Mouse (Mus musculus) heart, adult 2 months (tissue): ENCODE data around the gene Insr. TPM values are rescaled to one million over a fixed set of nuclear protein-coding genes. Genes with fewer than 3 reads are reported as not detected.

Experiments
- DNase-seq, 2 experiments: peaks; one replicate each; pipeline ENCODE4 v3.0.0; 2021
- H3K27ac ChIP-seq: fragments of 200-600 bp; 2 replicates; pipeline ENCODE4 v1.8.1; 2022
- H3K27me3 ChIP-seq: fragments of 200-500 bp; 2 replicates; pipeline ENCODE4 v1.6.1; 2012; ENCODE audit warnings: mild to moderate bottlenecking, low read length, inconsistent platforms, mixed read lengths; ENCODE audit not compliant: control insufficient read depth, insufficient read depth
- H3K36me3 ChIP-seq: fragments of 200-500 bp; 2 replicates; pipeline ENCODE4 v1.6.1; 2012; ENCODE audit warnings: low read length, inconsistent platforms; ENCODE audit not compliant: control insufficient read depth, insufficient read depth
- H3K4me1 ChIP-seq: fragments of 200-500 bp; 2 replicates; pipeline ENCODE4 v1.6.1; 2011; ENCODE audit warnings: low read length; ENCODE audit not compliant: control insufficient read depth, insufficient read depth
- H3K4me3 ChIP-seq: fragments of 200-600 bp; 2 replicates; pipeline ENCODE4 v1.8.1; 2022
- H3K79me2 ChIP-seq: fragments of 200-500 bp; replicated peaks from 2 replicates; pipeline ENCODE4 v1.6.1; 2012; ENCODE audit warnings: mild to moderate bottlenecking, inconsistent platforms, low read length, moderate library complexity, mixed read lengths; ENCODE audit not compliant: control insufficient read depth, insufficient read depth
- H3K9ac ChIP-seq: fragments of 200-500 bp; 2 replicates; pipeline ENCODE4 v1.6.1; 2012; ENCODE audit warnings: low read depth, mild to moderate bottlenecking, control low read depth, inconsistent platforms, low read length, mixed read lengths
- CTCF ChIP-seq: fragments of 200-600 bp; IDR thresholded peaks from 2 replicates; pipeline ENCODE4 v1.8.1; 2022; ENCODE audit warnings: antibody characterized with exemption, mild to moderate bottlenecking, moderate library complexity
- EP300 ChIP-seq: fragments of 200-500 bp; IDR thresholded peaks from 2 replicates; pipeline ENCODE4 v1.6.1; 2011; ENCODE audit warnings: low read depth, low read length, control low read depth; ENCODE audit not compliant: insufficient read depth
- POLR2A ChIP-seq: fragments of 200-500 bp; IDR thresholded peaks from 2 replicates; pipeline ENCODE4 v1.6.1; 2011; ENCODE audit warnings: mild to moderate bottlenecking, low read depth, low read length, control low read depth; ENCODE audit not compliant: insufficient read depth
- WGBS: fragments of 180-500 bp; shearing (Covaris S2); methylation state at CpG from one replicate; pipeline ENCODE4 v1.1.7; 2018; 5-methylcytosine and 5-hydroxymethylcytosine counted together
- intact Hi-C: fragments of 180-260 bp; cut with DNase I; formaldehyde crosslinking; loops from one replicate; pipeline ENCODE4 v1.15.1; 2025
- polyA plus RNA-seq: library from polyadenylated mRNA; depleted of rRNA; stranded (reverse); fragments of >200 nt; gene quantifications from 2 replicates; pipeline ENCODE4 v1.2.3, GENCODE M21; 2012
- total RNA-seq, 2 experiments: library from RNA; stranded (reverse); gene quantifications; 2 replicates each; pipeline ENCODE4 v1.2.3; 2021

Gene Insr
- total and polyA plus RNA-seq, 3 experiments: 24.6 to 145 (median 112) TPM

- Histone ChIP-seq H3K4me3 (no peak overlapping the region), H3K9ac (no peak overlapping the region), H3K27ac (peak overlapping the region; percentile 26; the same call in 1 of the 2 replicates), H3K36me3 (peaks cover 22% of the 10 kb centered on the region), H3K27me3 (no peaks in the 10 kb centered on the region), H3K79me2 (no peaks in the 10 kb centered on the region; the same call in none of the 2 replicates), H3K4me1 (peaks cover 22% of the 10 kb centered on the region)
- TF ChIP-seq EP300 (no peak), CTCF (no peak), POLR2A (no peak)
- WGBS: 79% methylated on average over 1 of the region's 1 CpGs
- DNase-seq: no peak
- intact Hi-C loops: loop anchor here (2.0 kb wide), 1 partner anchor 53 kb away; the partner anchor contains the start of gene Insr
Measured at GRCm38 (mm10) chr8:3225731-3226130, 53.7 kb downstream of the Insr start.

GRCm38 (mm10) chr8:3225184-3225583 is 54.2 kb downstream of the Insr start:
- peak in 1 of 2 experiments; percentile 41 for DNase-seq
- H3K36me3 ChIP-seq: peaks cover 21% of the 10 kb centered on the region
- H3K4me3 ChIP-seq: no peak overlapping the region
- intact Hi-C loops: loop anchor here (2.0 kb wide), 1 partner anchor 54 kb away; the partner anchor contains the start of gene Insr
- H3K4me1 ChIP-seq: peaks cover 22% of the 10 kb centered on the region
- no peaks in the 10 kb centered on the region; the same call in none of the 2 replicates for H3K79me2 ChIP-seq
- TF ChIP-seq CTCF: no peak
- TF ChIP-seq POLR2A: no peak
- TF ChIP-seq EP300: peak; percentile 52; the same call in 1 of the 2 replicates
- no peaks in the 10 kb centered on the region for H3K27me3 ChIP-seq
- 38% methylated on average over 8 of the region's 8 CpGs for WGBS
- H3K9ac ChIP-seq: no peak overlapping the region
- peak overlapping the region; percentile 26; the same call in 1 of the 2 replicates for H3K27ac ChIP-seq

GRCm38 (mm10) chr8:3222636-3222965 is 56.8 kb downstream of the Insr start:
- Histone ChIP-seq H3K36me3 (peaks cover 15% of the 10 kb centered on the region), H3K79me2 (no peaks in the 10 kb centered on the region; the same call in 1 of the 2 replicates), H3K4me1 (peaks cover 23% of the 10 kb centered on the region), H3K9ac (no peak overlapping the region), H3K4me3 (no peak overlapping the region), H3K27ac (peak overlapping the region; percentile 42), H3K27me3 (no peaks in the 10 kb centered on the region)
- TF ChIP-seq EP300 (no peak), CTCF (no peak)
- intact Hi-C loops: loop anchor here (5.0 kb wide), 2 partner anchors 35 to 295 kb away; partner anchors contain the start of gene Pnpla6
- DNase-seq: no peak

- Histone ChIP-seq H3K27ac (peak overlapping the region; percentile 92), H3K79me2 (no peaks in the 10 kb centered on the region; the same call in 1 of the 2 replicates), H3K36me3 (peaks cover 15% of the 10 kb centered on the region), H3K4me3 (no peak overlapping the region; the same call in 1 of the 2 replicates), H3K4me1 (peaks cover 22% of the 10 kb centered on the region), H3K27me3 (no peaks in the 10 kb centered on the region), H3K9ac (no peak overlapping the region)
- intact Hi-C loops: loop anchor here (5.0 kb wide), 2 partner anchors 35 to 295 kb away; partner anchors contain the start of gene Pnpla6
- no peak for TF ChIP-seq CTCF
- TF ChIP-seq POLR2A: no peak
- no peak for TF ChIP-seq EP300
- 49% methylated on average over 6 of the region's 6 CpGs for WGBS
- DNase-seq: no peak
Measured at GRCm38 (mm10) chr8:3221960-3222635, 57.3 kb downstream of the Insr start.

GRCm38 (mm10) chr8:3221047-3221959 is 58.1 kb downstream of the Insr start:
- H3K79me2 ChIP-seq: peaks cover 2% of the 10 kb centered on the region; the same call in 1 of the 2 replicates
- peak; percentile 88 to 93 for DNase-seq
- intact Hi-C loops: loop anchor here (5.0 kb wide), 2 partner anchors 34 to 296 kb away; partner anchors contain the start of gene Pnpla6
- H3K27ac ChIP-seq: peak overlapping the region; percentile 92
- peaks cover 25% of the 10 kb centered on the region for H3K4me1 ChIP-seq
- peaks cover 17% of the 10 kb centered on the region for H3K36me3 ChIP-seq
- TF ChIP-seq CTCF: peak; percentile 54
- TF ChIP-seq EP300: no peak; the same call in 1 of the 2 replicates
- TF ChIP-seq POLR2A: peak; percentile 69; the same call in 1 of the 2 replicates
- peak overlapping the region; percentile 45 for H3K4me3 ChIP-seq
- WGBS: 1% methylated on average over 43 of the region's 43 CpGs
- H3K27me3 ChIP-seq: no peaks in the 10 kb centered on the region
- peak overlapping the region; percentile 61 for H3K9ac ChIP-seq

- WGBS: 18% methylated on average over 9 of the region's 9 CpGs
- peak overlapping the region; percentile 2; the same call in 1 of the 2 replicates for H3K9ac ChIP-seq
- H3K4me1 ChIP-seq: peaks cover 26% of the 10 kb centered on the region
Measured at GRCm38 (mm10) chr8:3220502-3220901, 58.9 kb downstream of the Insr start.

More at GRCm38 (mm10) chr8:3220502-3220901, 58.9 kb downstream of the Insr start:
- Histone ChIP-seq H3K27ac (peak overlapping the region; percentile 26), H3K36me3 (peaks cover 17% of the 10 kb centered on the region), H3K27me3 (no peaks in the 10 kb centered on the region), H3K4me3 (no peak overlapping the region), H3K79me2 (peaks cover 2% of the 10 kb centered on the region; the same call in 1 of the 2 replicates)
- no peak for DNase-seq
- TF ChIP-seq EP300: no peak
- TF ChIP-seq CTCF: no peak
- no peak for TF ChIP-seq POLR2A
- intact Hi-C loops: loop anchor here (5.0 kb wide), 2 partner anchors 33 to 297 kb away; partner anchors contain the start of gene Pnpla6
